Mouse (Mus musculus) midbrain, embryonic 16.5 days (tissue): Measurements from ENCODE around the gene Top1. TPM values are rescaled to one million over a fixed set of nuclear protein-coding genes. Genes with fewer than 3 reads are reported as not detected.
A peak's percentile ranks its signal among the peaks of the same experiment; 100 is the strongest.

ENCODE experiments used
- ATAC-seq: fragments of 200-750 bp; cut with Nextera tagmentation; 2 replicates; pipeline ENCODE4 v1.8.0; 2017; ENCODE audit warnings: moderate TSS enrichment
- H3K27ac ChIP-seq: fragments of 300-500 bp; sonication (generic); 2 replicates; pipeline ENCODE4 v1.5.1; 2014; ENCODE audit warnings: mild to moderate bottlenecking, low read length, mixed read lengths
- H3K27me3 ChIP-seq: fragments of 300-500 bp; sonication (generic); 2 replicates; pipeline ENCODE4 v1.6.1; 2014; ENCODE audit warnings: low read depth, low read length, mixed read lengths; ENCODE audit not compliant: control insufficient read depth, insufficient read depth
- H3K36me3 ChIP-seq: fragments of 300-500 bp; sonication (generic); 2 replicates; pipeline ENCODE4 v1.6.1; 2014; ENCODE audit warnings: mild to moderate bottlenecking, low read length, moderate library complexity, mixed read lengths; ENCODE audit not compliant: control insufficient read depth, insufficient read depth
- H3K4me1 ChIP-seq: fragments of 300-500 bp; sonication (generic); 2 replicates; pipeline ENCODE4 v1.6.1; 2014; ENCODE audit warnings: mild to moderate bottlenecking, low read length, mixed read lengths; ENCODE audit not compliant: control insufficient read depth, insufficient read depth
- H3K4me2 ChIP-seq: fragments of 300-500 bp; sonication (generic); 2 replicates; pipeline ENCODE4 v1.6.1; 2014; ENCODE audit warnings: mild to moderate bottlenecking, low read length, mixed read lengths
- H3K4me3 ChIP-seq: fragments of 300-500 bp; sonication (generic); 2 replicates; pipeline ENCODE4 v1.5.1; 2014; ENCODE audit warnings: low read depth, mild to moderate bottlenecking, low read length, moderate library complexity, mixed read lengths
- H3K9ac ChIP-seq: fragments of 300-500 bp; sonication (generic); 2 replicates; pipeline ENCODE4 v1.6.1; 2014; ENCODE audit warnings: low read depth, low read length, mixed read lengths
- H3K9me3 ChIP-seq: fragments of 300-500 bp; sonication (generic); replicated peaks from 2 replicates; pipeline ENCODE4 v1.6.1; 2014; ENCODE audit warnings: mild to moderate bottlenecking, low read length, mixed read lengths; ENCODE audit not compliant: control insufficient read depth, poor library complexity, severe bottlenecking
- WGBS: fragments of 180-500 bp; shearing (Covaris S2); extraction: QIAGEN DNeasy Blood & Tissue Kit; methylation state at CpG from one replicate; pipeline ENCODE4 v1.1.7; 2014; 5-methylcytosine and 5-hydroxymethylcytosine counted together
- polyA plus RNA-seq: library from polyadenylated mRNA; unstranded; fragments of >200 nt; fragmentation: Nextera tagmentation; extraction: Ambion mirVana; gene quantifications from 2 replicates; pipeline ENCODE4 v1.2.1, GENCODE M21; 2015

Gene Top1
- polyA plus RNA-seq, 1 experiment from 2014 or later, result 68.7 TPM

- Histone ChIP-seq H3K27me3 (no peaks in the 10 kb centered on the region), H3K4me3 (no peak overlapping the region), H3K4me2 (no peak overlapping the region), H3K27ac (no peak overlapping the region), H3K9me3 (no peaks in the 10 kb centered on the region), H3K36me3 (peaks cover 27% of the 10 kb centered on the region), H3K4me1 (no peaks in the 10 kb centered on the region), H3K9ac (no peak overlapping the region)
- ATAC-seq, result no peak
- 100% methylated on average over 4 of the region's 4 CpGs for WGBS
Measured at GRCm38 (mm10) chr2:160723613-160724375, 78.1 kb downstream of the Top1 start.

GRCm38 (mm10) chr2:160724536-160724935, 78.8 kb downstream of the Top1 start:
- Histone ChIP-seq H3K36me3 (peaks cover 25% of the 10 kb centered on the region), H3K4me2 (no peak overlapping the region), H3K4me1 (no peaks in the 10 kb centered on the region), H3K9ac (no peak overlapping the region), H3K27ac (no peak overlapping the region), H3K4me3 (no peak overlapping the region), H3K27me3 (no peaks in the 10 kb centered on the region), H3K9me3 (no peaks in the 10 kb centered on the region)
- ATAC-seq, result no peak
- WGBS, result 97% methylated on average over 5 of the region's 5 CpGs

GRCm38 (mm10) chr2:160725877-160726864, 80.5 kb downstream of the Top1 start:
- Histone ChIP-seq H3K9ac (no peak overlapping the region), H3K4me3 (no peak overlapping the region), H3K27ac (no peak overlapping the region), H3K9me3 (no peaks in the 10 kb centered on the region), H3K27me3 (no peaks in the 10 kb centered on the region), H3K36me3 (peaks cover 15% of the 10 kb centered on the region), H3K4me1 (peaks cover 5% of the 10 kb centered on the region), H3K4me2 (no peak overlapping the region)
- WGBS, result 81% methylated on average over 6 of the region's 6 CpGs
- no peak for ATAC-seq

- Histone ChIP-seq H3K4me2 (no peak overlapping the region), H3K4me3 (no peak overlapping the region), H3K27me3 (no peaks in the 10 kb centered on the region), H3K27ac (no peak overlapping the region), H3K36me3 (peaks cover 4% of the 10 kb centered on the region; the same call in 1 of the 2 replicates), H3K4me1 (peaks cover 23% of the 10 kb centered on the region), H3K9me3 (no peaks in the 10 kb centered on the region), H3K9ac (no peak overlapping the region)
- 98% methylated on average over 3 of the region's 3 CpGs for WGBS
- ATAC-seq, result no peak
Measured at GRCm38 (mm10) chr2:160728972-160729371, 83.3 kb downstream of the Top1 start.

- peaks cover 3% of the 10 kb centered on the region; the same call in 1 of the 2 replicates for H3K36me3 ChIP-seq
Measured at GRCm38 (mm10) chr2:160729436-160729835, 83.7 kb downstream of the Top1 start.

GRCm38 (mm10) chr2:160729851-160730796, 84.4 kb downstream of the Top1 start:
- H3K36me3 ChIP-seq, result no peaks in the 10 kb centered on the region
- 26% methylated on average over 17 of the region's 17 CpGs for WGBS
- no peaks in the 10 kb centered on the region for H3K9me3 ChIP-seq
- H3K4me1 ChIP-seq, result peaks cover 34% of the 10 kb centered on the region
- H3K27ac ChIP-seq, result peak overlapping the region; percentile 97
- H3K4me2 ChIP-seq, result peak overlapping the region; percentile 97
- no peaks in the 10 kb centered on the region for H3K27me3 ChIP-seq
- no peak; the same call in 1 of the 2 replicates for ATAC-seq
- H3K9ac ChIP-seq, result peak overlapping the region; percentile 99
- H3K4me3 ChIP-seq, result peak overlapping the region; percentile 92

More at GRCm38 (mm10) chr2:160729436-160729835, 83.7 kb downstream of the Top1 start:
- Histone ChIP-seq H3K27ac (no peak overlapping the region), H3K4me2 (no peak overlapping the region), H3K4me3 (no peak overlapping the region), H3K27me3 (no peaks in the 10 kb centered on the region), H3K4me1 (peaks cover 27% of the 10 kb centered on the region), H3K9ac (no peak overlapping the region), H3K9me3 (no peaks in the 10 kb centered on the region)
- 81% methylated on average over 2 of the region's 2 CpGs for WGBS
- ATAC-seq, result no peak

GRCm38 (mm10) chr2:160730797-160731116, 85.1 kb downstream of the Top1 start:
- no peak; the same call in 1 of the 2 replicates for ATAC-seq
- WGBS, result 7% methylated on average over 19 of the region's 19 CpGs
- H3K36me3 ChIP-seq, result no peaks in the 10 kb centered on the region
- no peaks in the 10 kb centered on the region for H3K9me3 ChIP-seq
- H3K27ac ChIP-seq, result peak overlapping the region; percentile 97
- H3K27me3 ChIP-seq, result no peaks in the 10 kb centered on the region
- peak overlapping the region; percentile 99 for H3K9ac ChIP-seq
- H3K4me2 ChIP-seq, result peak overlapping the region; percentile 97
- H3K4me1 ChIP-seq, result peaks cover 41% of the 10 kb centered on the region
- H3K4me3 ChIP-seq, result peak overlapping the region; percentile 92

- Histone ChIP-seq H3K9ac (peak within 1 kb of the TSS; percentile 99), H3K4me2 (peak within 1 kb of the TSS; percentile 97), H3K36me3 (no peaks in the 10 kb centered on the region), H3K4me1 (peaks cover 42% of the 10 kb centered on the region), H3K9me3 (no peaks in the 10 kb centered on the region), H3K27me3 (no peaks in the 10 kb centered on the region), H3K27ac (peak within 1 kb of the TSS; percentile 97), H3K4me3 (peak within 1 kb of the TSS; percentile 92)
- ATAC-seq, result peak; percentile 95
- under 1% methylated on average over 28 of the region's 99 CpGs for WGBS
Measured at GRCm38 (mm10) chr2:160731117-160731838, 85.6 kb downstream of the Top1 start, which contains the start of gene Plcg1. Gene Plcg1, plus strand, starts transcription at chr2:160731300.
